Mouse (Mus musculus) ES-E14 (cell line): ENCODE measurements around the gene Synrg.

Experiments
- HCFC1 ChIP-seq: IDR thresholded peaks from 2 replicates; pipeline ENCODE4 v1.6.1; 2012; ENCODE audit warnings: low read length, inconsistent platforms, borderline replicate concordance; ENCODE audit not compliant: insufficient read depth
- ZNF384 ChIP-seq: IDR thresholded peaks from 2 replicates; pipeline ENCODE4 v1.6.1; 2012; ENCODE audit warnings: low read depth, low read length, inconsistent platforms

DNA sequence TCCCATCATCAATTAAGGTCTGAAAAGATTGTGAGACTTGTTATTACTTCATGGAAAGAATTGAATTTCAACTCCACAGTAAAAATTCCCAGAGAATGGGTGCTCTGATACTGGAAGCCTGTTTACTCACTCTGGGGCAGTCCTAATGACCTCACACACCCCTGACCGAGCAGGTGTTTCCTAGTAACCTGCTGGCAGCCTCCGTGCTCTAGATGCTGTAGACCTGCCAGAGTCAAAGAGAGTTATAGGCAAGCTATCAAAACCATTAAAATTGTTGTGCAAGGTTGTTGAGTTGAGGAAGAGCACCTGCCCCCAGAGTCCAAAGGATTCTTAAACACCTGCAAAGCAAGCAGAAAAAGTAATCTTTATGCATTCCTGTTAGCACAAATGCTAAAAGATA, 41.6 kb upstream of the Synrg start:
- TF ChIP-seq ZNF384 (no peak), HCFC1 (no peak)
